Mouse (Mus musculus) spleen, adult 2 months (tissue): ENCODE data around the gene Dab2ip.

Experiments
- CTCF ChIP-seq: fragments of 200-500 bp; IDR thresholded peaks from 2 replicates; pipeline ENCODE4 v1.5.1; 2011; ENCODE audit warnings: mild to moderate bottlenecking, inconsistent platforms; ENCODE audit not compliant: insufficient read depth, insufficient read length, insufficient replicate concordance; ENCODE audit errors: extremely low read depth
- POLR2A ChIP-seq: fragments of 200-500 bp; IDR thresholded peaks from 2 replicates; pipeline ENCODE4 v1.6.1; 2011; ENCODE audit warnings: low read depth, low read length, inconsistent platforms

GRCm38 (mm10) chr2:35678440-35678839 is 120.4 kb downstream of the Dab2ip start:
- TF ChIP-seq CTCF, result no peak
- no peak for TF ChIP-seq POLR2A
